Mouse (Mus musculus) cerebellum, adult 2 months (tissue): ENCODE data around the gene Il2.

ENCODE experiments used
- CTCF ChIP-seq: fragments of 200-500 bp; IDR thresholded peaks from 2 replicates; pipeline ENCODE4 v1.5.1; 2011; ENCODE audit warnings: low read depth, mild to moderate bottlenecking, control low read depth, low read length, moderate library complexity, borderline replicate concordance; ENCODE audit not compliant: insufficient read depth
- POLR2A ChIP-seq: fragments of 200-500 bp; IDR thresholded peaks from 2 replicates; pipeline ENCODE4 v1.6.1; 2011; ENCODE audit warnings: low read length, control low read depth, borderline replicate concordance; ENCODE audit not compliant: insufficient read depth

- TF ChIP-seq CTCF (no peak), POLR2A (no peak)
Observed at GRCm38 (mm10) chr3:37137231-37137630, 11.5 kb upstream of the Il2 start.
